In genomic region chr10:44157489-44157888, GRCm38 (mm10) we compare ENCODE assay signal across 25 mouse cellular contexts. TPM values are rescaled to one million over a fixed set of nuclear protein-coding genes. Genes with fewer than 3 reads are reported as not detected.
DNase-seq lines count a peak whose midpoint lies in the region; ATAC-seq and TF ChIP-seq lines count a peak whose summit lies in the region.
"Had no signal": no experiment of that assay in that cellular context is flagged by ENCODE, and none has a peak within 500 bp of the region (broad histone marks: within the 10 kb centered on the region; RNA-seq: fewer than 3 reads in every experiment).

No protein-coding gene starts in this region.

- no peaks in the 10 kb centered on the region for H3K4me1 ChIP-seq in neural tube, embryonic 12.5 days
- H3K4me1 ChIP-seq in limb, embryonic 12.5 days (replicated peaks), result peaks cover 12% of the 10 kb centered on the region; the same call in 1 of the 2 replicates
- no peaks in the 10 kb centered on the region for H3K4me1 ChIP-seq in thymus, adult 2 months (replicated peaks; ENCODE audit: control insufficient read depth, insufficient read depth, low read length)
- H3K4me1 ChIP-seq: embryonic facial prominence, embryonic 15.5 days; forebrain, embryonic 10.5 days; forebrain, embryonic 12.5 days had no signal

- no peak for TF ChIP-seq CTCF in thymus, adult 2 months (IDR thresholded peaks at IDR 0.05; ENCODE audit: borderline replicate concordance, control insufficient read depth, extremely low read depth, insufficient read depth, low read length, poor library complexity)

- H3K9me3 ChIP-seq in neural tube, embryonic 12.5 days, result no peaks in the 10 kb centered on the region
- H3K9me3 ChIP-seq in limb, embryonic 12.5 days, result no peaks in the 10 kb centered on the region
- H3K9me3 ChIP-seq: embryonic facial prominence, embryonic 13.5 days; embryonic facial prominence, embryonic 15.5 days; forebrain, embryonic 10.5 days; forebrain, embryonic 12.5 days had no signal

- H3K4me2 ChIP-seq in neural tube, embryonic 12.5 days (replicated peaks), result no peak overlapping the region
- H3K4me2 ChIP-seq in limb, embryonic 12.5 days, result no peak overlapping the region
- H3K4me2 ChIP-seq: embryonic facial prominence, embryonic 13.5 days; embryonic facial prominence, embryonic 15.5 days; forebrain, embryonic 12.5 days had no signal

- no peaks in the 10 kb centered on the region for H3K27me3 ChIP-seq in neural tube, embryonic 12.5 days (replicated peaks)
- H3K27me3 ChIP-seq in limb, embryonic 12.5 days, result no peaks in the 10 kb centered on the region
- H3K27me3 ChIP-seq in thymus, adult 2 months (ENCODE audit: control insufficient read depth, insufficient read depth, low read length), result no peaks in the 10 kb centered on the region
- H3K27me3 ChIP-seq: embryonic facial prominence, embryonic 13.5 days; embryonic facial prominence, embryonic 15.5 days; forebrain, embryonic 12.5 days; Patski had no signal

- no peak overlapping the region for H3K4me3 ChIP-seq in neural tube, embryonic 12.5 days
- H3K4me3 ChIP-seq in limb, embryonic 12.5 days (replicated peaks), result no peak overlapping the region
- H3K4me3 ChIP-seq in thymus, adult 2 months (ENCODE audit: control insufficient read depth, insufficient read depth, low read length), result no peak overlapping the region
- H3K4me3 ChIP-seq: embryonic facial prominence, embryonic 13.5 days; embryonic facial prominence, embryonic 15.5 days; erythroblast, embryonic 14.5 days; forebrain, embryonic 10.5 days; forebrain, embryonic 12.5 days had no signal

- 11% methylated on average over 2 of the region's 2 CpGs for WGBS in neural tube, embryonic 12.5 days
- WGBS in limb, embryonic 12.5 days, result 25% methylated on average over 2 of the region's 2 CpGs
- 87% methylated on average over 2 of the region's 2 CpGs for WGBS in thymus, adult 2 months

- H3K9ac ChIP-seq in neural tube, embryonic 12.5 days, result no peak overlapping the region
- no peak overlapping the region for H3K9ac ChIP-seq in limb, embryonic 12.5 days (replicated peaks)
- H3K9ac ChIP-seq: embryonic facial prominence, embryonic 13.5 days; embryonic facial prominence, embryonic 15.5 days; forebrain, embryonic 12.5 days had no signal

- no peaks in the 10 kb centered on the region for H3K36me3 ChIP-seq in neural tube, embryonic 12.5 days
- no peaks in the 10 kb centered on the region for H3K36me3 ChIP-seq in limb, embryonic 12.5 days
- H3K36me3 ChIP-seq in thymus, adult 2 months (ENCODE audit: control insufficient read depth, insufficient read depth, low read length), result no peaks in the 10 kb centered on the region
- H3K36me3 ChIP-seq: embryonic facial prominence, embryonic 13.5 days; embryonic facial prominence, embryonic 15.5 days; forebrain, embryonic 10.5 days; forebrain, embryonic 12.5 days had no signal

- no peak overlapping the region for H3K27ac ChIP-seq in neural tube, embryonic 12.5 days
- H3K27ac ChIP-seq in limb, embryonic 12.5 days, result peak overlapping the region; percentile 67; the same call in 1 of the 2 replicates
- H3K27ac ChIP-seq in thymus, adult 2 months (ENCODE audit: control insufficient read depth, insufficient read depth, low read length), result no peak overlapping the region
- H3K27ac ChIP-seq: embryonic facial prominence, embryonic 13.5 days; embryonic facial prominence, embryonic 15.5 days; forebrain, embryonic 10.5 days; forebrain, embryonic 12.5 days had no signal

- TF ChIP-seq POLR2A in thymus, adult 2 months (IDR thresholded peaks at IDR 0.05; ENCODE audit: control insufficient read depth, extremely low read depth, insufficient read depth, low read length, poor library complexity), result no peak

- ATAC-seq in neural tube, embryonic 12.5 days (ENCODE audit: low FRiP score, low read depth), result 0 out of 2 replicates have a peak, but pooled peaks have one; percentile 50
- ATAC-seq in limb, embryonic 12.5 days (ENCODE audit: insufficient number of reproducible peaks, insufficient read depth, low FRiP score, low TSS enrichment, low read depth), result no peak
- ATAC-seq in frontal cortex, adult (ENCODE audit: low TSS enrichment), result no peak
- ATAC-seq: forebrain, embryonic 14.5 days; forebrain, embryonic 16.5 days; Patski had no signal

- no peak for DNase-seq in neural tube, embryonic 10.5 days (ENCODE audit: extremely low spot score, low spot score)
- DNase-seq in forelimb bud, embryonic 11.5 days (ENCODE audit: low read depth, low spot score), result peak; percentile 29
- DNase-seq in ovary, postnatal 10 days (ENCODE audit: low spot score), result no peak
- no peak for DNase-seq in thymus, adult 2 months
- DNase-seq: adrenal gland, adult 2 months; adrenal gland, postnatal 10 days; adrenal gland, postnatal 25 days; cerebellum, adult 11 months; cerebellum, adult 18-20 months; cerebellum, adult 8-10 months; cerebellum, adult 9-11 months; cerebellum, postnatal 14 days; cerebellum, postnatal 36 days; embryo, embryonic 11 days had no signal

RNA-seq across cellular contexts. Expression of gene Crybg1, which starts 8.8 kb away (rescaled TPM):
- 0.08 and 0.14 TPM in 2 replicates for polyA plus RNA-seq in neural tube, embryonic 12.5 days (2016; fragmentation: Nextera tagmentation; extraction: Ambion mirVana)
- polyA plus RNA-seq in limb, embryonic 12.5 days (2016; fragmentation: Nextera tagmentation; extraction: Ambion mirVana), result 1.2 and 1.5 TPM in 2 replicates
- 6.9 and 7.0 TPM in 2 replicates for polyA plus RNA-seq in thymus, adult 2 months (2012; rRNA removed)
